Mouse (Mus musculus): Measurements from ENCODE around the gene Znhit2. TPM values are rescaled to one million over a fixed set of nuclear protein-coding genes. Genes with fewer than 3 reads are reported as not detected.
A peak's percentile ranks its signal among the peaks of the same experiment; 100 is the strongest.

Znhit2 gene
- polyA plus RNA-seq, 1 experiment from 2014 or later: 55.4 TPM

- DNase-seq (ENCODE audit: low spot score): no peak
Measured at GRCm38 (mm10) chr19:6071261-6071660, 10.3 kb downstream of the Znhit2 start.

- DNase-seq (ENCODE audit: low spot score): no peak
Measured at GRCm38 (mm10) chr19:6073889-6074288, 12.9 kb downstream of the Znhit2 start.

GRCm38 (mm10) chr19:6076564-6077393, 15.8 kb downstream of the Znhit2 start, which contains the start of gene Vps51:
Vps51 (minus strand) TSS chr19:6077231.
- DNase-seq (ENCODE audit: low spot score): peak; percentile 90

- no peak for DNase-seq (ENCODE audit: low spot score)
Measured at GRCm38 (mm10) chr19:6079983-6080480, 19.0 kb downstream of the Znhit2 start, which contains the start of gene Tmem262. Tmem262 (plus strand) TSS chr19:6080033.

GRCm38 (mm10) chr19:6082156-6082555, 21.2 kb downstream of the Znhit2 start, which contains the start of gene Gm28374:
Gm28374 (minus strand) TSS chr19:6082256.
- no peak for DNase-seq (ENCODE audit: low spot score)

GRCm38 (mm10) chr19:6084478-6085248, 23.7 kb downstream of the Znhit2 start, which contains the start of the genes Zfpl1 and Cdca5:
Zfpl1 (minus strand) TSS chr19:6084956.
Cdca5 (plus strand) TSS chr19:6084983.
- peak; percentile 99 for DNase-seq (ENCODE audit: low spot score)

GRCm38 (mm10) chr19:6085417-6085879, 24.5 kb downstream of the Znhit2 start:
- DNase-seq (ENCODE audit: low spot score): peak; percentile 67

GRCm38 (mm10) chr19:6088841-6089240, 27.8 kb downstream of the Znhit2 start:
- no peak for DNase-seq (ENCODE audit: low spot score)

GRCm38 (mm10) chr19:6094119-6094518, 33.1 kb downstream of the Znhit2 start, which contains the start of gene AC131692.1:
AC131692.1 (plus strand) TSS chr19:6094419.
- DNase-seq (ENCODE audit: low spot score): no peak

- DNase-seq (ENCODE audit: low spot score): no peak
Measured at GRCm38 (mm10) chr19:6097847-6098246, 36.9 kb downstream of the Znhit2 start.

- no peak for DNase-seq (ENCODE audit: low spot score)
Measured at GRCm38 (mm10) chr19:6101186-6101585, 40.2 kb downstream of the Znhit2 start.

GRCm38 (mm10) chr19:6102169-6102853, 41.3 kb downstream of the Znhit2 start:
- DNase-seq (ENCODE audit: low spot score): no peak

GRCm38 (mm10) chr19:6104476-6104875, 43.5 kb downstream of the Znhit2 start:
- no peak for DNase-seq (ENCODE audit: low spot score)

- no peak for DNase-seq (ENCODE audit: low spot score)
Measured at GRCm38 (mm10) chr19:6105586-6105985, 44.6 kb downstream of the Znhit2 start, which contains the start of gene Naaladl1. Naaladl1 (plus strand) TSS chr19:6105782.

Small RNAs within 50 kb of the gene (microRNA-seq; reads per million reads assigned to microRNA genes)
- gene Mir6988 (ENCODE audit: borderline number of aligned reads): 2.5 reads per million

Other genes starting within 250 kb of the Znhit2 start
- 72.4 and 75.2 TPM in 2 replicates for gene Frmd8, start 185.9 kb upstream of the Znhit2 start, polyA plus RNA-seq (2015; fragmentation: Nextera tagmentation; extraction: Ambion mirVana)
- 11.4 and 14.6 TPM in 2 replicates for gene Slc25a45, start 183.4 kb upstream of the Znhit2 start, polyA plus RNA-seq (2015; fragmentation: Nextera tagmentation; extraction: Ambion mirVana)
- 3.3 and 4.1 TPM in 2 replicates for gene Tigd3, start 167.0 kb upstream of the Znhit2 start, polyA plus RNA-seq (2015; fragmentation: Nextera tagmentation; extraction: Ambion mirVana)
- 104 and 116 TPM in 2 replicates for gene Dpf2, start 148.2 kb upstream of the Znhit2 start, polyA plus RNA-seq (2015; fragmentation: Nextera tagmentation; extraction: Ambion mirVana)
- gene Cdc42ep2, start 136.4 kb upstream of the Znhit2 start, polyA plus RNA-seq (2015; fragmentation: Nextera tagmentation; extraction: Ambion mirVana): 5.2 and 6.7 TPM in 2 replicates
- 61.4 and 71.4 TPM in 2 replicates for gene Pola2, start 97.0 kb upstream of the Znhit2 start, polyA plus RNA-seq (2015; fragmentation: Nextera tagmentation; extraction: Ambion mirVana)
- gene Slc22a20, start 75.0 kb upstream of the Znhit2 start, polyA plus RNA-seq (2015; fragmentation: Nextera tagmentation; extraction: Ambion mirVana): not detected in 2 replicates
- 19.8 and 21.6 TPM in 2 replicates for gene Capn1, start 45.3 kb upstream of the Znhit2 start, polyA plus RNA-seq (2015; fragmentation: Nextera tagmentation; extraction: Ambion mirVana)
- gene Syvn1, start 14.6 kb upstream of the Znhit2 start, polyA plus RNA-seq (2015; fragmentation: Nextera tagmentation; extraction: Ambion mirVana): 15.1 and 16.5 TPM in 2 replicates
- gene Mrpl49, start 3.4 kb upstream of the Znhit2 start, polyA plus RNA-seq (2015; fragmentation: Nextera tagmentation; extraction: Ambion mirVana): 65.2 and 71.4 TPM in 2 replicates
- 1,297 and 1,312 TPM in 2 replicates for gene Fau, start 3.3 kb upstream of the Znhit2 start, polyA plus RNA-seq (2015; fragmentation: Nextera tagmentation; extraction: Ambion mirVana)
- 10.1 and 10.3 TPM in 2 replicates for gene Tm7sf2, start 7.2 kb downstream of the Znhit2 start, polyA plus RNA-seq (2015; fragmentation: Nextera tagmentation; extraction: Ambion mirVana)
- 69.3 and 77.1 TPM in 2 replicates for gene Vps51, start 16.0 kb downstream of the Znhit2 start, polyA plus RNA-seq (2015; fragmentation: Nextera tagmentation; extraction: Ambion mirVana)
- gene Tmem262, start 18.8 kb downstream of the Znhit2 start, polyA plus RNA-seq (2015; fragmentation: Nextera tagmentation; extraction: Ambion mirVana): 0.44 TPM in 1 of 2 replicates, not detected in the other
- gene Gm28374, start 21.1 kb downstream of the Znhit2 start, polyA plus RNA-seq (2015; fragmentation: Nextera tagmentation; extraction: Ambion mirVana): 0.68 and 1.4 TPM in 2 replicates
- gene Zfpl1, start 23.8 kb downstream of the Znhit2 start, polyA plus RNA-seq (2015; fragmentation: Nextera tagmentation; extraction: Ambion mirVana): 52.1 and 55.3 TPM in 2 replicates
- 53.2 and 53.6 TPM in 2 replicates for gene Cdca5, start 23.8 kb downstream of the Znhit2 start, polyA plus RNA-seq (2015; fragmentation: Nextera tagmentation; extraction: Ambion mirVana)
- 0.27 TPM in 1 of 2 replicates, not detected in the other for gene AC131692.1, start 33.2 kb downstream of the Znhit2 start, polyA plus RNA-seq (2015; fragmentation: Nextera tagmentation; extraction: Ambion mirVana)
- 0.06 and 0.10 TPM in 2 replicates for gene Naaladl1, start 44.6 kb downstream of the Znhit2 start, polyA plus RNA-seq (2015; fragmentation: Nextera tagmentation; extraction: Ambion mirVana)
- gene Sac3d1, start 57.5 kb downstream of the Znhit2 start, polyA plus RNA-seq (2015; fragmentation: Nextera tagmentation; extraction: Ambion mirVana): 46.4 and 48.5 TPM in 2 replicates
- gene Snx15, start 67.1 kb downstream of the Znhit2 start, polyA plus RNA-seq (2015; fragmentation: Nextera tagmentation; extraction: Ambion mirVana): 31.2 and 34.8 TPM in 2 replicates
- 0.48 and 0.57 TPM in 2 replicates for gene Batf2, start 79.8 kb downstream of the Znhit2 start, polyA plus RNA-seq (2015; fragmentation: Nextera tagmentation; extraction: Ambion mirVana)
- 57.2 and 57.4 TPM in 2 replicates for gene Arl2, start 80.4 kb downstream of the Znhit2 start, polyA plus RNA-seq (2015; fragmentation: Nextera tagmentation; extraction: Ambion mirVana)
- 0.47 and 0.50 TPM in 2 replicates for gene Majin, start 123.2 kb downstream of the Znhit2 start, polyA plus RNA-seq (2015; fragmentation: Nextera tagmentation; extraction: Ambion mirVana)
- 3.6 and 4.0 TPM in 2 replicates for gene Gpha2, start 165.2 kb downstream of the Znhit2 start, polyA plus RNA-seq (2015; fragmentation: Nextera tagmentation; extraction: Ambion mirVana)
- 8.9 TPM in 2 replicates for gene Ppp2r5b, start 174.7 kb downstream of the Znhit2 start, polyA plus RNA-seq (2015; fragmentation: Nextera tagmentation; extraction: Ambion mirVana)
- gene Atg2a, start 180.5 kb downstream of the Znhit2 start, polyA plus RNA-seq (2015; fragmentation: Nextera tagmentation; extraction: Ambion mirVana): 5.6 and 6.5 TPM in 2 replicates
- 29.5 and 29.9 TPM in 2 replicates for gene Ehd1, start 215.5 kb downstream of the Znhit2 start, polyA plus RNA-seq (2015; fragmentation: Nextera tagmentation; extraction: Ambion mirVana)
- 0.37 and 0.52 TPM in 2 replicates for gene Cdc42bpg, start 245.3 kb downstream of the Znhit2 start, polyA plus RNA-seq (2015; fragmentation: Nextera tagmentation; extraction: Ambion mirVana)

Data from thymus, postnatal 0 days (tissue).